Mouse (Mus musculus): ENCODE measurements around the gene Tbrg4. TPM values are rescaled to one million over a fixed set of nuclear protein-coding genes. Genes with fewer than 3 reads are reported as not detected.
A peak's percentile ranks its signal among the peaks of the same experiment; 100 is the strongest.

Tbrg4 gene
- total RNA-seq, 2 experiments from 2014 or later: 10.6 to 17.3 TPM

- no peak for ATAC-seq (ENCODE audit: poor library complexity, severe bottlenecking)
Observed at GRCm38 (mm10) chr11:6624619-6625382, 1.1 kb downstream of the Tbrg4 start.

DNA sequence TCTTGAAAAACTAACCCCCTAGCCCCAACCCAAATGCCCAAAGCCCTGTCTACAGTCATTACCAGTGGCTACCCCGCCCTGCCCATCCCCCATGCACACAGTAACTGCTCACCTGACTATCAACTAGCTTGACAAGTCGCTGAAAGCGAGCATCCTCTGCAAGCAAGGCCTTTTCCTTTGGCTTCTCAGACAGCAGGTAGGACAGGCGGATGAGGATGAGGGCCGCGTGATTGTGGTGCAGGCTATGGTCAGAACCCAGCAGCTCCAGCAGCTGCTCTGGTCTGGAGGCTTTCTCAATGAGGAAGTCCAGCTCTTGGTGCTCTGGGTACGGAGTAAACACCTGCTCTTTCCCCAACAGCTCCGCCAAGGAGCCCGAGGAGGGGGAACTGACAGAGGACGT is 2.2 kb downstream of the Tbrg4 start:
- peak; percentile 28; the same call in 1 of the 2 replicates for ATAC-seq (ENCODE audit: poor library complexity, severe bottlenecking)

DNA sequence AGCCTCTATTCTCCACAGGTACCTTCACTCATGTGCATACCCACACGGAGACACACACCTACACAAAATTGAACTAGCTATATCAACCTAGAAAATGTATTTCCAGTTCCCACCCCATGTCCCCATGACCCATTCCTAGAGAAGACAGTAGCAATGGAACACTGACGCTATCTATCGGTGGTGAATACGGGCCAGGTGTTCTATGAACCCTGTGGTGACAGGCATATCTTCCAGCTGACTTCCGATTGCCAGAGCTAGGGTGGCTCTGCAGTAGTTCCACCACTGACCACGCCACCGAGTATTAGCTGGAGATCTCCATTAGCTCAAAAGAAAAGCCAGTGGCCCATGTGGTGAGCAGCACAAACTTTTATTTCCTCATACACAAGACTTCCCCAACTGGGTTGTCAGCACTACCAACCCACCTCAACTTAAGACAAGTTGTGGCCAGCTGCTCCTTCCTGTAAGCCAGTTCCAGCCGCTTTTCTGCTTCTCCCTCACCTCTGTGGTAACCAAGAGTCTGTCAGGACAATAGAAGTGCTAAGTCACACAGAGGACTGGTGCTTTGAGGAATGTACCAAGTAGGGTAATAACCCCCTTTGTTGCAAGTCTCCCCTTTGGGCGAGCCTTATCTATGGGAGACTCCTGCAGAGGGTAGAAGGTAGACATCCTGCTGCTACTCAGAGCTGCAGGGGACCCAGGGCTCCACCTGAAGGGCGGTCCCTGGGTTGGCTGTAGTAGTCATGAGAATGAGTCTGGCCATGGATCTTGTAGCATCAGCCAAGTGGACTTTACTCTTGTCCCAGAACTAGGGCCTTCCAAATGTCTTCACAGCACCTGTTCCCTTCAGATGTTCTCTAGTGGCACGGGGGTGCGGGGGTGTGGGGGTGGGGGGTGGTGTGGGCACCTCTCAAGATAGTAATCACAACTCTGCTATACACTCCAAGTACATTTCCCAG is 10.3 kb downstream of the Tbrg4 start:
- ATAC-seq (ENCODE audit: poor library complexity, severe bottlenecking): peak; percentile 95

GRCm38 (mm10) chr11:6605491-6606399 is 20.1 kb downstream of the Tbrg4 start, which contains the start of gene Nacad:
Gene Nacad (minus strand): TSS chr11:6606053.
- peak; percentile 20; the same call in 1 of the 2 replicates for ATAC-seq (ENCODE audit: poor library complexity, severe bottlenecking)

GRCm38 (mm10) chr11:6605021-6605481 is 20.8 kb downstream of the Tbrg4 start:
- no peak for ATAC-seq (ENCODE audit: poor library complexity, severe bottlenecking)

DNA sequence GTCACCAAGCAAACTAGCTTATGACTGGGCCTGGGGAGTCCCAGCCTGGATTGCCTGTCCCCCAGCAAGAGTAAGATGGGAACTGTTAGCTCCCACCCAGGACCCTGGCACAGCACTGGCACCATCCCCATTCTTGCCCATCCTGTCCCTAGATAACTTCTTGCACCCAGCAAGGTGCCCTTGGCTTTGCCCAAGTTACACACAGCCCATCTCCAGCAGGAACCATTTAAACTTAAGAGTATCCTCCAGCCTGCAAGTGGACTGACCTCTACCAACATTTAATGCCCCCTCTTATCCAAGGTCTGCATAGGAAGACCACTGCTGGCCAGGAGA is 21.3 kb downstream of the Tbrg4 start:
- no peak for ATAC-seq (ENCODE audit: poor library complexity, severe bottlenecking)

- ATAC-seq (ENCODE audit: poor library complexity, severe bottlenecking): peak; percentile 22; the same call in 1 of the 2 replicates
Observed at GRCm38 (mm10) chr11:6603887-6604603, 21.8 kb downstream of the Tbrg4 start.

GRCm38 (mm10) chr11:6603224-6603623 is 22.6 kb downstream of the Tbrg4 start:
- ATAC-seq (ENCODE audit: poor library complexity, severe bottlenecking): no peak

DNA sequence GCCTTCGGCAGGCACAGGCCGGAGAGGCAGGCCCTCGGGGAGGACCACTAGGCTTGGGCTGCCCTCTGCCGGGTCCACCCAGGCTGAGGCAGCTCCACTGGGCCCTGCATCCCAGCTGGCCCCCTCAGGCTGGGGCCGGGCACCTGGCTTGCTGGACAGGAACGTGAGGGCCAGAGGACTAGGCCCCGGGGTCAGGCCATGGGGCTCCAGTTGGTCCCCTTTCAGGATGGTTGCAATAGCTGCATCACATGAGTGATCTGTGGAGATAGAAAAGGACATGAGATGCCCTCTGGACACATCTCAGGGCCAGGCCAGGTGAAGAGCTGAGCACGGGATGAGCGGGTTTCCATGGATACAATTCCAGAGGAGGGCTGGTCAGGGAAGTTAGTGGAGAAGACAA is 23.2 kb downstream of the Tbrg4 start:
- ATAC-seq (ENCODE audit: poor library complexity, severe bottlenecking): no peak

DNA sequence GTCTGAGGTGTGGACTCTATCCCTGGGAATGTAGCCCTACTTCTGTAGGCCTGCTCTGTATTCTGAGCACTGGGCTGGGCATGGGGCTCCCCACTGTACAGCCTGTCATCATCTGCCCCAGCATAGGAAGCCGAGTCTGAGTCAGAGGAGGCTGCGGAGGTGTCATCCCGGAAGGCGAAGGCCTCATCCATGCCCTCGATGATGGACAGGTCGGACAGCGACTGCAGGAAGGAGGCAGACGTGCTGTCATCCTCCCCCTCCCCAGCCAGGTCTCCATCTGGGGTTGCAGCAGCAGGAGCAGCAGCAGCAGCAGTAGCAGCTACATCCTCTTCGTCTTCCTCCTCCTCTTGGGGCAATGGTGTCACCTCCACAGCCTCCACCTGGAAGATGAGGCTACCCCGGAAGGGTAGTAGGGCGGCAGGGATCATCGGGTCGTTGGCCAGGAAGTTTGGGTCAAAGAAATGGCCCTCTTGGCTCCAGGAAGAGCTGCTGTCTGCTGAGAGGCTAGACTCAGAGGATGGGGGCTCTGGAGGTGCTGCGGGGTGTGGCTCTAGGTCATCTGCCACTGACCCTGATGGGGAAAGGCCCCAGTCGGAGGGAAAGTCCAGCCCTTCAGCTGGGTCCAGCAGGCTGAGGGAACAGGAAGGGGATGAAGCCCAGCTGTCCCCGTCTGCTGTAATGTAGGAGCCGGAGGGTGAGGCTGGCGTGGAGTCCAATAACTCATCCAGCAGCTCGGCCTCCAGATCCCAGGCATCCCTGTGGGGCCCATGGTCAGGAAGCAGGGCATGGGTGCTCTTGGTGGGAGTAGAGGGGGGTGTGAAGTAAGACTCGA is 24.0 kb downstream of the Tbrg4 start:
- no peak for ATAC-seq (ENCODE audit: poor library complexity, severe bottlenecking)

- ATAC-seq (ENCODE audit: poor library complexity, severe bottlenecking): no peak
Observed at GRCm38 (mm10) chr11:6600284-6600944, 25.5 kb downstream of the Tbrg4 start.

DNA sequence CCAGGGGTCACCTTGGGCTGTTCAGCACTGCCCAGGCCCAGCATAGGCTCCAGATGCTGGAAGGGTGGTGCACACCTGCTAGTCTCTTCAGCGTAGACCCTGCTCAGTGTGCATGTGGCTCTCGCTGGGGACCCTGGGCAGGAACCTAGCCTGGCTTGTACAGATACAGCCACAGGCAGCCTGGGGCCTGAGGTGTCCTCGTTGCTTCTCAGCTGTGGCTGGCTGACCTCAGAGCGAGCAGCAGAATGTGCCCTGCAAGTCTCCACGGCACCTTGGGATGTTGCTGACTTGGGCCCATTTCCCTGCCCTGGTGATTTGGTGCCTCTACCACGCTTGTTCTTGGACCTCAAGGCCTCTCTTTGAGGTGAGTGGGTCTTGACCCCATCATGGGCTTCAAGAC is 26.0 kb downstream of the Tbrg4 start:
- no peak for ATAC-seq (ENCODE audit: poor library complexity, severe bottlenecking)

GRCm38 (mm10) chr11:6599011-6599681 is 26.7 kb downstream of the Tbrg4 start:
- ATAC-seq (ENCODE audit: poor library complexity, severe bottlenecking): no peak

DNA sequence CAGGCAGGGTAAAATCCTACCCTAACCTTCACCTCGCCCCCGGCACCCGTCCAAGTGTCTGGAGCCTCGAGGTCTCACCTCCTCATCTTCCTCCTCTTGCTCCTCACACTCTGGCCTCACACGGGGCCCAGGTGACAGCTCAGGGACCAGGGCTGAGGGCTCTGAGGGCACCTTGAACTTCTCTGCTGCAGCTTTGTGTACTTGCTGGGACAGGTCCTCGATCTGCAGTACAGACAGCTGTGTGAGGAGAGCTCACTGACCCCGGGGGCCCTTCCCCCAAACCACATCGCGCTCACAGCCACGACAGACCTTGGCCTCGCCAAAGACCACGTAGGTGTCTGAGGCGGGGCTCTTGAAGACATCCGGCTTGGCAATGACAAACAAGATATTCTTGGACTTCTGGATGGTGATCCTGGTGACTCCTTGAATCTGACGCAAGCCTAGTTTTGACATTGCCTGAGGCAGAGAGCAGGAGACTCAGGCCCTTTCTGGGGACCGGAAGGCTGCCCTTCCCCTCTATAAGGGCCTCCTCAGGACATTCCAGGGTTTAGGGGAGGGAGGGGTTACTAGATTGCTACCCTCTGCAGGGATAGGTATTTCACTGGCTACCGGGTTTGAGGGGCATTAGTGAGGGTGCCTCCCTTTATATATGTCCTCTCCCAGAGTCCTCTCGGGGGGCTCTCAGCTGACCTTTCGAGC is 27.5 kb downstream of the Tbrg4 start:
- no peak for ATAC-seq (ENCODE audit: poor library complexity, severe bottlenecking)

GRCm38 (mm10) chr11:6597523-6597922 is 28.3 kb downstream of the Tbrg4 start:
- no peak for ATAC-seq (ENCODE audit: poor library complexity, severe bottlenecking)

DNA sequence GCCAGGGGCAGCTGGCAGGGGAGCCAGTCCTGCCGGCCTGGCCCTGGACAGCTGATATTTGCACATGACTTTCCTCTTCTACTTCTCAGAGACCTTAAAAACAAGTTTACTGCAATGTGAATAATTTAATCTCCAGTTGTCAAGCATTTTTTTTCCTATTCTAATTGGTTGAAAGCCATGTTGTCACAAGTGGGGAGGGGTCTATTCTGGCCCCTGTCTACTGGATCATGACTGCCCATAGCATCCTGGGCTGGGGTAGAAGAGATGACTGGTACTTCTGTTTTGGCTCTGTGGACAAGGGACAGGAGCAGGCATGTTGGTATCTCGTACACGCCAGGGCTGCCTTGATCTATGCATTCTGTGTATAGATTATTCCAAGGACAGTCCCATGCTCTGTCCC is 29.3 kb downstream of the Tbrg4 start:
- ATAC-seq (ENCODE audit: poor library complexity, severe bottlenecking): no peak

DNA sequence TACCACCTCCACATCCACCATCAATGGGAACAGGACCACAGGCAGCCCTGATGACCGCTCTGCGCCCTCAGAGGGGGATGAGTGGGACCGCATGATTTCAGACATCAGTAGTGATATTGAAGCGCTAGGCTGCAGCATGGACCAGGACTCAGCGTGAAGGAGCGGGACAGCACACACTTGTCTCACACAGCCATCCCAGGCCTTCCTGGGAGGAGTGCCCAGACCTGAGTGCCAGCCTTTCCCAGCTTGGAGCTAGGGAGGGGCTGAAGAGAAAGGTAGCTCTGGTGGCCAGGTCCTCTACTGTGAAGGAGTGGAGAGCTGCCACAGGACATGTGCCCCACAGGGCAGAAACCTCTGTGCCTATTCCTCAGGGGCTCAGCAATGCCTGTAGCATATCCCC is 29.7 kb downstream of the Tbrg4 start:
- ATAC-seq (ENCODE audit: poor library complexity, severe bottlenecking): no peak

Measured in megakaryocyte, adult 5-6 weeks (primary cell).